Mouse (Mus musculus) G1E-ER4 (cell line): ENCODE data around the gene Rab40c. TPM values are rescaled to one million over a fixed set of nuclear protein-coding genes. Genes with fewer than 3 reads are reported as not detected.

Experiments
- GATA1 ChIP-seq: IDR thresholded peaks from one replicate; pipeline ENCODE4 v1.8.0; 2012; ENCODE audit warnings: low read length, inconsistent platforms
- polyA plus RNA-seq: library from polyadenylated mRNA; stranded (reverse); fragments of >175 nt; gene quantifications from 2 replicates; pipeline ENCODE4 v1.2.3, GENCODE M21; 2012

Gene Rab40c
- polyA plus RNA-seq, 1 experiment: 12.9 TPM

DNA sequence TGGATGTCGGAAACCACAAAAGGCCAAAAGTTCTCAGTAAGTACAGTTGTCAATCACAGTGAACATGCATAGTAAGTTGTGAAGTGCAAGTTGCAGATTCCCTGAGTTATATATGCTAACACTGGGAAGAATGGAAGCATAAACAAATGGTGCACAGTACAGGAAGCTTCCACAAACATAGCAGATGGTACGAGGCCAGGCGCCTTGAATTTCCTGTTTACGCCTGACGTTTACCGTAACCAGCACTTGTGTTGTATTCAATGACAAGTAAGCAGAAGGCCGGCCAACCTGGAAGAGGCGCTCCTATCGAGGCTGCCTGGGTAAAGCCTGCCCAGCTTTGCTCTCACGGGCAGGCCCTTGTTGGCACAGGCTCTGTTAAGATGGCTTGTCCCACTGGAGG is 32.1 kb downstream of the Rab40c start:
- no peak for TF ChIP-seq GATA1

DNA sequence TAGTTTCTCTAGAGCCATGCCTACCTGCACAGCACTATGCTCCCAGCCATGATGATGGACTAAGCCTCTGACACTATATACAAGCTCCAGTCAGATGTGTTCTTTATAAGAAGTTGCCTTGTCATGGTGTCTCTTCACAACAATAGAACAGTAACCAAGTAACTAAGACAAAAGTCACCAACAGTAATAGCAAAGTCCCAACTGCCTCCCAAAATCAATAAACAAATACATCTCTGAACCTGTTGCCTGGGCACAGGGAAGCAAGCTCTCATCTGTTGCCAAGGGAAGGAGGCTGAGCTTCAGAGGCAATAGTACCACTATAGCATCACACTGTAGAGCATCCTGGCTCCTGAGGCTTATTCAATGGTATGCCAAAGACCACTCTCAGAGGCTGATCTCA is 32.7 kb downstream of the Rab40c start:
- TF ChIP-seq GATA1: no peak

DNA sequence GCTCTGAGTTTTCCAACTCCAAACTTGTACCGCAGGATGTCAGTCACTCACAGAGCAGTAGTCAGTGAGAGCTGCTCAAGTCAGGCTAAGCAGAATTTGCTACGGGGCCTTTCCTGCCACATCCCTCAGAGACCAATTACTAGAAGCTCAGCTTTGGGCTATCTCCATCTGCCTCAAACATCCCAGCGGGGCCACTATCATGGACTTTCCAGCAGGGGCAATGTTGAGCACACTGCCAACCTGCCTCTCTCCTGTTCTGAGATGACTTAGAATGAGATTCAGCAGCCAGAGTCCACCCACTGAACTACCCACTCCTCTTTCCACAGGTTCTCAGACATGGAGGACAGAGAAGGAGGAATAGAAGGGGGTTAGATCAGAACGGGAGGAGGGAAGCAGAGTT is 33.9 kb downstream of the Rab40c start:
- TF ChIP-seq GATA1: no peak

DNA sequence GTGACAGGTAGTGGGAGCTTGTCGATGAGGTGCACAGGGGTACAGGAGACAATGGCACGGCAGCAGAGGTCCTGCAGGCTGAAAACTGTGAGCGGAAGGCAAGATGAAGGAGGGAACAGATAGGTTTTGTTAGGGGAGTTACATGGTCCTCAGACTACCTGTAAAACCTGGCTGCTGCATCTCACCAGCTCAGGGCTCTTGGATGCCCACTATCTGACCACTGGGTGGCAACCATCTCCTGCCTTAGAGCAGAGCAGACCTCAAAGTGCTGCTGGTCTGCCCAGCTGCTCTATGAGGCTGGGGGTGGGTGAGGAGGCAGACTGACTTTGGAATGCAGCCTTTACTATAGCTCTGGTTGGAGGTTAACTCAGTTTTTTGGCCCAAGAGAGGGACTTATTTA is 35.7 kb downstream of the Rab40c start:
- no peak for TF ChIP-seq GATA1

DNA sequence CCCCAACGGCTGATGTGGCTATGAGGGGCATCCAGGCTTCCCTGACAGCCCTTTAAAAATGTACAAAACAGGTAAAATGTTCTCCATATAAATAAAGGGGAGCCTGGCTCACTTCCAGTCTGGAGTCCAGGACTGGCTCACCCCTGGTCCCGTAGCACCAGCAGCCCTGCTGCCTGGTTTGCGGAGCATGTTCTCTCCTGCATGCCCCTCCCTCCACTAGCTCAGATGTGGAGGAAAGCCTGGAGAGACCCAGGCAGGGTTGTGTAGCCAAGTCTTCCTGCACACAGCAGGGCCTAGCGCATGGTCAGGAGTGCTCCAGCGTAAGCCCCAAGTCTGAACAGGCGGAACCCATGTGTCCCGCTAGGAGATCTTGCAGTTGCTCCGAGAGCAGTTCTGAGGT is 36.3 kb downstream of the Rab40c start:
- TF ChIP-seq GATA1: no peak

DNA sequence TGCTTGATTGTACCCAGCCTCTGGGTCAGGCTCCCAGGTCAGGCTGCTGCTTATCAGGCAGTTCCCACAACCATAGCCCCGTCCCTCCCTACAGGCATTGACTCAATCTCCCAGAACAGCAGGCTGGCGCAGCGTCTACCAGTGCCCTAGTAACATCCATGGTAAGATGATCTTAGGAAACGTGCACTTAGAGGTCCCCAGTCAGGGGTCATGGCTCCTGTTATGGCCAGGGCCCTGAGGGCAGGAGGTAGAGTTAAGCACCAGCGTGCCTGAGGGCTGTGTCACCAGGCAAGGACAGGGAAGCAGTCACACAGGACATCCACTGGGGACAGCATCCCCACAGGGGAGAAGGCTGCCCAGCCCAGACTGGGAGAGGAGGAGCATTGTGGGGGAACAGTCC is 37.2 kb downstream of the Rab40c start:
- no peak for TF ChIP-seq GATA1

DNA sequence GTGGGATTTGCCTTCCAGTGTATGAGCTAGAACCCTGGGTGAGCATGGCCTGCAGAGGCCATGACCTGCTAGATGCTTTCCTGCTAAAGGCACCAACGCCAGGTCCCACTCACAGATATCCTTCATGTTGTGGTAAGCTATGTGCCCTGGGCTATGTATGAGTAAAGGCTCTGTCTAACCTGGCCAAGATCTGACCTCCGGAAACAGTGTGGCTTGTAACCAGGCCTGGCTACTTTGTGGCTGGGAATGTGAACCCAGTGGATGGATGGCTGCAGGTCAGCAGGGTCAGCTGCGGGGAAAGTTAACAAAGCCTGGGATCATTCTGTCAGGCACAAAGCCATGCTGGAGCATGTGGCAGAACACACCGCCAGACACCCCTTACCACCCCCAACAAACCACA is 37.8 kb downstream of the Rab40c start:
- TF ChIP-seq GATA1: no peak

DNA sequence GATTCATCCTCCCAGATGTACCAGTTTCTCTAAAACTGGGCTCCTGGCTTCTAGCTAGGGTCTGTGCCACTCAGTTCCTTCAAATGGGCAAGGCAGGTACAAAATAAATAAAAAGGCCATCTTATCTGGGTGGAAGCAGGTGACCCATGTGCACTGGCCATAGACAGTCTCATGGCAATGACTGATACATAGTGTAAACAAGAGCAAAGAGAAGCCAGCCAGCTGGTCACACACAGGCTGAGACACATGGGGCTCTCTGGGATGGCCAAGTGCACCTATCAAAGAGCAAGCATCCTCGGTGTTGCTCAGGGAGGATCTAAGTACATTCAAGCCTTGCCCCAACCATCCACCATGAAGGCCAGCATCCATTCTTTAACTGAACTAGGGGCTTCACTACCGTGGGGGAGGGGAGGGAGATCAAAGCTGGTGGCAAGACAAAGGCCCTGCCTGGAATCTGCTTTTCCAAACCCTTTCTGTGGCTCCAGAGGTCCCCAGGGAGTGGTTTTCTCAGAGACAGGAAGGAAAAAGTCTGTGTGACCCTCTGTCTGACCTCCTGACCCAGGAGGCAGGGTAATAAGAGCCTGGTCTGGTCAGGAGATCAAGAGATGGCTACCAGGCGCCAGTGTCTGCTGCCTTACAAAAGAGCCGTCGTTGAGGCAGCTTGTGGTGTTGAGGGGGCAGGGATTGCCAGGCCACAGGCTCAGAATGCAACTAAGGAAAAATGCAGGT is 38.5 kb downstream of the Rab40c start:
- no peak for TF ChIP-seq GATA1

DNA sequence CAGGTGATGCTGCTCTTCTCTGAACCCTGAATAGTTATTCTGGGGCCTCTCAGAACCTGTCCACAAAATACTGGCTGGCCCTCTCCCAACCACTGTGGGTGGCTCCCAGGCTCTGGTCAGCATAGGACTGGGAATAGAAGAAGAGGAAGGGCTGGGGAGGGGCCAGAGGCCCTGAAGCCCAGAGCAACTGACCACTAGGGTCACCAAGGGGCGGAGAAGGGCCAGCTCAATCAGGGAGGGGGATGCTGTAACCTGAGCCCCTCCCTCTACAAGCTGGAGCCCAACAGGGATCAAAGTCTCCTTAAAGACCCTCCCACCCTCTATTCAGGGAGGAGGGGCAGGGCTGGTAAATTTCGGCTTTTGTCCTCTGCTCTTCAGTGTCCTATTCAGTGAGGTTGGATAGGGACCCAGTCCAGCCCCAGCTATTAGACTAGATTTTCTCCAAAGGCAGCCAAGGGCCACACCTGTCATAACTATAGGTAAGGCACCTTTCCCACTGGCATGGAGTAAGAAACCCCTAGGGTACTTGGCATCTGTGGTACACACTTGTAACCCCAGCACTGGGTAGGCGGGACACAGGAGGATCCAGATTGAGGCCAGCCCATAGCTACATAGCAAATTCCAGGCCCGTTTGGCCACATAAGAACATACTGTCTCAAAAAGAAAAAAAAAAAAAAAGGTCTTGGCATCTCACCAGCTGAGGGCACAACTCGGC is 39.2 kb downstream of the Rab40c start, which contains the start of gene Wfikkn1:
TSS of gene Wfikkn1 (minus strand) at position 663 of the 715 bp plus-strand sequence.
- TF ChIP-seq GATA1: no peak

DNA sequence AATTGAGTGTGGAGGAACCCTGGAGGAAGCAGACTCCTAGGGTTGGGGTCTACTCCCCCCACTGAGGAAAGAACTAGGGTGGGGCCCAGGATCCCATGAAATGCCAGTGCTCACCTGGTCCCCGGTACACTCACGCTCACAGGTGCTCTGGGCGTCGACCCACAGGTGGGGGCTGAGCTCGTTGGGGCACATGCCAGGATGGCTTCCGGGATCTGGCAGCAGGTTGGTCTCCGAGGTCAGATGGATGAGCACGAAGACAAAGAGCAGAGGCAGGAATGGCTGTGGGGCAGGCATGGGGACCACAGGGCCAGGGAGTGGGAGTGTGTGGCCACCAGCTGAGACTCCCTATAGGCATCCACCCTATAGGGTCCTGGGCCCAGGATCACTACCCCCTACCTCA is 39.8 kb downstream of the Rab40c start:
- TF ChIP-seq GATA1: no peak

DNA sequence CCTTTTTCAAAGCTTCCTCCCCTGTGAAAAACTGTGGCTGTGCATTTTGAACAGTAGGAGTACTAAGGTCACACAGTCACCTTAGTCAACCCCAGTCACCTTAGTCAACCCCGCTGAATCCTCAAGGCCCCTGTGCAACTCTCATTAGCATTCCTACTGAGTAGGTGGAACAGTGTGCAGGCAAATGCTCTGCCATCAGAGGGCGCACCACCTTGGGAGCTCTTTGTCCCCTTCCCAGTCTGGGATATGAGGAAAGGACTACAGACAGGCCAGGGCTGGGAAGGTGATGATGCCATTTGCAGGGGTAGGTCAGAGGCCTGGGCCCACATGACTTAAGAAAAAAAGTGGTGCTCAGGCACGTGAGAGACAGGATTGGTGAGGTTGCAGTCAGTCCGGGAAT is 40.3 kb downstream of the Rab40c start:
- TF ChIP-seq GATA1: no peak

DNA sequence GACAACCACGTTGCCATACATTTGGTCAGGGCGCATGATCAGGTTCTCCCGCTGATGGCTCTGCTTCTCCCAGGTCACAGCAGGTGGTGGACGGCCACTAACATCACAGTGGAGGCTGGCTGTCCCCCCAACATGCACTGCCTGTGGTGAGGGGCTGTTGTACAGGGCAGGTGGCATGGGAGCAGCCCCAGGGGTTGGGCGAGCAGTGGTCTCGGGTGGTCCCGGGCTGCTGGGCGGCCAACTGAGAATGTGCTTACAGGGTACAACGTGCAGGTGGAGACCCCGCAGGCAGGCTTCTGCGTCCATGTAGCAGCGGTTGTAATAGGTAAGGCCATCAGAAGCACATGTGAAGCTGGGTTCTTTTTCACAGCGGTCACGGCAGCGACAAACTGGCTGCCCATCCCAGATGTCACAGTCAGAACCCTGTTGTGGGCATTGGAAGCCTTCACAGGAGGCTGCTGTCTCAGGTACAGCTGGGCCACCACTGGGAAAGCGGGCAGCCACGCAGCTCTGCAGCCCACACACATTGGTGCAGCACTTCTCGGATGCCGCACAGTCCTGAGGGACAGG is 40.8 kb downstream of the Rab40c start:
- TF ChIP-seq GATA1: no peak

DNA sequence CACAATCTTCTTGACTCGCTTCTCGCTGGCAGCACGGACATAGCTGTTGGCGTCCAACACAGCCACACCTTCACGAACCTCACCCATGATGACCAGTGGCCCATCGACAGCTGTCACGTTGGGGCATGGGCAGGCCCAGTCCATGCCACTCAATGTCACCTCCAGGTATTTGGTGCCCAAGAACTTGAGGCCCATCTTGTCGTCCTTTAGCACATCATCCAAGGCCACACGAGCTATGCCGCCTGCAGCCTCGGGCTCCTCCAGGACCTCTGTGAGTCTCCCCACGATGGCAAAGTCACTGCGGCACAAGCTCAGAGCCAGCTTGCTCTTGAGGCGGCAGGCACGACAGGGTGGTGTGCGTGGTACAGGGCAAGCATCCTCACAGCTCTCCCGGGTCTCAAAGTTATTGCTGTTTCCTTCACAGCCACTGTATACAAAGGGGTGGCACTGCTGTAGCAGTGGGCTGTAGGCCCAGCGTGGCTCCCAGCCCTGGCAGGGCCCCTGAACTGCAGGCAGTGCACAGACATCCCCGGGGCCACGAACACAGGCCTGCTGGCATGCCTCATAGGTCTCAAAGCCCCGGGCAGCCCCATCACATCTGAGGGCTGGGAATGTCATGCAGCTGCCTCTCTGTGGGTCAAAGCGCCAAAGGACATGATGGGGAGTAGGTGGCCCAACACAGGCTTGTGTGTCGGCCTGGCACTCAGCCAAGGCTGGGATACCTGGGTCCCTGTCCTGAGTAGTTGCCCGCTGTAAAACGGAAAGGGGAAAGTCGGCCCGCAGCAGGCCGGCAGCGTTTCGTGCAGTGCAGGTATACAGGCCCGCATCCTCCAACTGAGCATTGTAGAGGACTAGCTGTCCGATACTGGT is 41.6 kb downstream of the Rab40c start:
- no peak for TF ChIP-seq GATA1

DNA sequence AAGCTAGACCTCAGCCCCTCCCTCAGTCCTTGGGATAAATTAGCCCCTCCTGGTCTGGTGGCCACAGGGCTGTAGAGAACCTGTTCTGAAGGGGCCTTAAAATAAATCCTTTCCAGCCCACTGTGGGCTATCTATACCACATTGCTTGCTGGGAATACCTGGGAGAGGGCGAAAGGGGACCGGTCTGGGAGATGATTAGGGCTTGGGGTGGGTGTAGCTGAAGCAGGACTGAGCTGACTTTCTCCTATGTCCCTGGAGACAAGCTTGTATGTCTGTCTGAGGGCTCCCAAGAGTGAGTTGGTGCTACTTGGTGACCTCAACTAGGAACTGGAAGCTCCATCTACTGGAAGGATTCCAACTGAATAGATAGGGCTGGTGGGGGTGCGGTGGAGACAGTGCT is 42.5 kb downstream of the Rab40c start:
- no peak for TF ChIP-seq GATA1

DNA sequence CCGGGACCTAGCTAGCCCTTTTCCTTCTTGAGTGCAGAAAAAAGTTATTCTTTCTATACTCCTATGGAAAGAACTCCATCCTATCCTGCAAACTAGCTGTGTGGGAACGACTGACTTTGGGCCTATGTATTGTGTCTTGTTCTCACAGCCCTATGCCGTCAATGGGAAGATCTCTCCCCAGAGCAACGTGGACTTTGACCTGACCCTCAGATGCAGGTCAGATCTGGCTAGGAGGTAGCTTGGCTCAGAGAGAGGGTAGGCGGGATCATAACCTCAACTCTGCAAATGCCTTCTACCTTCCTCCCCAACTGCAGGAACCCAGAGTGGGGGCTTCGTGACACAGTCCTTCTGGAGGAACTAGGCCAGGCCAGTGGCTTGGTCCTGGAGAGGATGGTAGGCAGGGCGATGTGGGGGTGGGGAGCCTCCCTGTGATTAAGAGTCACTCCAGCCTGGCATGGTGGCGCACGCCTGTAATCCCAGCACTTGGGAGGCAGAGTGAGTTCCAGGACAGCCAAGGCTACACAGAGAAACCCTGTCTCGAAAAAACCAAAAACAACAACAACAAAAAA is 43.1 kb downstream of the Rab40c start:
- TF ChIP-seq GATA1: no peak
